Mouse (Mus musculus): ENCODE data around the gene Axin2. TPM values are rescaled to one million over a fixed set of nuclear protein-coding genes. Genes with fewer than 3 reads are reported as not detected.

Axin2 gene
- polyA plus RNA-seq, 1 experiment = not detected

DNA sequence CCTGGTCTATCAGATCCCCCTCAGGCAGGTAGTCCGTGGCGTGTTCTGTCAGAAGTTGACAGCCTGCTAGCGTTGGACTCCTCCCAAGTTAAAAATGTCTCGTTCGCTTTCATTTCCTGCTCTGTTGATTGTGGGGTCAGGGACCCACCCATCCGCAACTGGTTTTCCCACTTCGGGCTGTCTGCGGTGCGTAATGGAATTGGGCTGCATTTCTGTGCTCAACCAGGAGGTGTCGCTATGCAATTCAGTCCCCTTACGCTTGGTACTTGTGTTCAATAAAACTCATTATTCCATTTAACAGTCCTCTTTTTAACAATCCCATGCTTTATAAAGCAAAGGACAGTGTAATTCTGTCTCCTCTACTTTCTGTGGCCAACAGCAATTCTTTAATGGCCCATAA, 31.0 kb upstream of the Axin2 start:
- no peak for TF ChIP-seq POLR2A (IDR thresholded peaks at IDR 0.05; ENCODE audit: insufficient read depth, low read depth, low read length)
- no peak for TF ChIP-seq CTCF (IDR thresholded peaks at IDR 0.05; ENCODE audit: insufficient read depth, low read depth, low read length)
- no peak overlapping the region for H3K27ac ChIP-seq (ENCODE audit: insufficient read depth, low read depth, low read length)
- 72% methylated on average over 11 of the region's 11 CpGs for WGBS

DNA sequence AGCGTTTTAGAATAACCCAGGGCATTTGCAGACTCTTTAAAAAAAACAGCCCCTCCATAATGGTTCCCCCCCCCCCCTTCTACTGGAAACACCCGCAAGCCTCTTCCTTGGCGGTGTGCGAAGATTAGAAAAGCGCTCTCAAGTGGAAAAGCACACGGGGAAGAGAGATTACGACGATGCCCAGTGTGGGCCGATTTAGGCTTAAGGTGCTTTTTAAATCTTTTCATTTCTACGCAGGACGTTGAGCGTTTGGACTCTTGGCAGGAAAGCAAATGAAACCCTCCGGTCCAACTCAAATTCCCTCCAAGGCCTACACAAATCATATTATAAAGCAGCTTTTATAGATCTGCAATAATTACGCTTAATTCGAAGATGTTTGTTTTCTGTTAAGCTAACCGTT, 29.6 kb upstream of the Axin2 start:
- no peak overlapping the region for H3K27ac ChIP-seq (ENCODE audit: insufficient read depth, low read depth, low read length)
- H3K4me1 ChIP-seq (ENCODE audit: control insufficient read depth, insufficient read depth, low read length) = peaks cover 13% of the 10 kb centered on the region
- H3K4me3 ChIP-seq (ENCODE audit: insufficient read depth, low read depth, low read length) = peak overlapping the region; percentile 30; the same call in 1 of the 2 replicates
- 12% methylated on average over 16 of the region's 16 CpGs for WGBS
- TF ChIP-seq CTCF (IDR thresholded peaks at IDR 0.05; ENCODE audit: insufficient read depth, low read depth, low read length) (no peak), POLR2A (IDR thresholded peaks at IDR 0.05; ENCODE audit: insufficient read depth, low read depth, low read length) (no peak)

More for the DNA sequence above, 31.0 kb upstream of the Axin2 start:
- H3K4me3 ChIP-seq (ENCODE audit: insufficient read depth, low read depth, low read length) = no peak overlapping the region
- H3K4me1 ChIP-seq (ENCODE audit: control insufficient read depth, insufficient read depth, low read length) = peaks cover 13% of the 10 kb centered on the region

DNA sequence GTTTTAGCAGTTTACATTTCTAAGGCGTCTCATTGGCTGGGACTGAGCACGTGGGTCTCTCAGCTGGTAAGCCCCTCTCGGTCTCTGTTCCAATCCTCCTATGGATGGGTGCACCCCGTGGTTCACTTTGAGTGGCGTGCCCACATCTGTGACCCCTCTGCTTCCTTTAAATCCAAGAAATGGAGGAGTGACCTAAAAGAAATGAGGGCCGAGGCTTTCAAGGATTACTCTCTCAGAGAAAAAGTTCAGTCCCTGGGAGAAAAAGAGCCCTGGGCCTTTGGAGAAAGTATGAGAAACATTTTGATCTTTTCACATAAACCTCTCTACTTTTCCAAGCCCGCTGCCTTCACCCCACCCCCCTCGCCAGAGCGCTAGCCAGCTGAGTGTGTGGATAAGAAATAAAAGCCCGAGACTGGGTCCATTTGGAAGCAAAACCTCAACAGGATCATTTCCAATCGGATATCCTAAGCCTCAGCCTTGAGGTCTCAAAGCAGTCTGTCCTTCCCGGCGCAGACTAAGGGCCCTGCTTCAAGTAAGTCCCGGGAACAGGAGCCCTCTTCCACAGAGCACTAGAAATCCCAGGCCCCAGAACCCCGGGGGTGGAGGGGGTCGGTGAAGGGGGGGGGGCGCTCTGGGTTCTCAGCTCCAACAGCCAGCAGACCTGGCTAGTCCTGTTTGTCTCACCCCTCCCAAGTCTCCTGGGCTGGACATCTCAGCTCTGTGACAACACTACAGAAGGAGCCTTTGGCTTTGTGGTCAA, 28.9 kb upstream of the Axin2 start:
- Histone ChIP-seq H3K4me1 (ENCODE audit: control insufficient read depth, insufficient read depth, low read length) (peaks cover 13% of the 10 kb centered on the region), H3K4me3 (ENCODE audit: insufficient read depth, low read depth, low read length) (peak overlapping the region; percentile 30; the same call in 1 of the 2 replicates), H3K27ac (ENCODE audit: insufficient read depth, low read depth, low read length) (no peak overlapping the region)
- no peak for TF ChIP-seq POLR2A (IDR thresholded peaks at IDR 0.05; ENCODE audit: insufficient read depth, low read depth, low read length)
- no peak for TF ChIP-seq CTCF (IDR thresholded peaks at IDR 0.05; ENCODE audit: insufficient read depth, low read depth, low read length)
- 11% methylated on average over 17 of the region's 17 CpGs for WGBS

DNA sequence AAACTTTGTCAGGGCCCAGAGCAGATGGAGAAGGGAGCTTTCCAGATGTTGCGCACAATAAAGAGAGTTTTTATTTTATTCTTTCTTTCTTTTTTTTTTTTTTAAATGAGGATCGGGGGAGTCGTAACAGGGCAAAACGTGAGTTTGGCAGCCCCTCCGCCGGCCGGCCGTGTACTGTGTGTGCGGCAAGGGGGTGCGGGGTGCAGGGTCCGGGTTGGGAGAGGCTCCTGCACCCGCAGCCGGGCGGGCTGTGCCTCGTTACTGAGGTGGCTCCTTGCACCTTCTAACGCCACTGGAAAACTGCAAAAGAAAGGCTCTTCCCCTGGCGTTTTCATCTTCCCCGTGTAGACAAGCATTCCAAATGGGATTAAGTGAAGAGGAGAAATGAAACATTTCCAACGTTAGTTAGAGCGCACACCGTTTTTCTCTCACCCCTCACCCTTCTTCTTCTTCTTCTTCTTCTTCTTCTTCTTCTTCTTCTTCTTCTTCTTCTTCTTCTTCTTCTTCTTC, 28.2 kb upstream of the Axin2 start:
- H3K4me3 ChIP-seq (ENCODE audit: insufficient read depth, low read depth, low read length) = no peak overlapping the region
- H3K4me1 ChIP-seq (ENCODE audit: control insufficient read depth, insufficient read depth, low read length) = peaks cover 13% of the 10 kb centered on the region
- TF ChIP-seq POLR2A (IDR thresholded peaks at IDR 0.05; ENCODE audit: insufficient read depth, low read depth, low read length) (no peak), CTCF (IDR thresholded peaks at IDR 0.05; ENCODE audit: insufficient read depth, low read depth, low read length) (no peak)
- H3K27ac ChIP-seq (ENCODE audit: insufficient read depth, low read depth, low read length) = no peak overlapping the region
- 19% methylated on average over 21 of the region's 21 CpGs for WGBS

DNA sequence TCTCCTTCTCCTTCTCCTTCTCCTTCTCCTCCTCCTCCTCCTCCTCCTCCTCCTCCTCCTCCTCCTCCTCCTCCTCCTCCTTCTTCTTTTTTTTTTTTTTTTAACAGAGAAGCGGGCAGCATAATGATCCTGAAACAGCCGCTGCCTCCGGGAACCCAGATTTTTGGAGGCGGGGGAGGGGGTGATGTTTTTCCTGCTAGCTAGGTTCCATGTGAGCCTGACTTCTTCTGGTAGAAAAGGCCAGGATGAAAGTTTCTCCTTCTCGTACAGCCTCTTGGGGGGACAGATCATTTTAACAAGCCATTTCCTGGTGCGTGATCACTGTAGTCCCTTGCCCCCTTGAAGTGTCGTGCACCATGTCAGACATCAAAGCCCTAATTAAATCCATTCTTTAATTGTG, 27.7 kb upstream of the Axin2 start:
- TF ChIP-seq POLR2A (IDR thresholded peaks at IDR 0.05; ENCODE audit: insufficient read depth, low read depth, low read length) (no peak), CTCF (IDR thresholded peaks at IDR 0.05; ENCODE audit: insufficient read depth, low read depth, low read length) (no peak)
- Histone ChIP-seq H3K27ac (ENCODE audit: insufficient read depth, low read depth, low read length) (no peak overlapping the region), H3K4me1 (ENCODE audit: control insufficient read depth, insufficient read depth, low read length) (peaks cover 13% of the 10 kb centered on the region), H3K4me3 (ENCODE audit: insufficient read depth, low read depth, low read length) (no peak overlapping the region)
- WGBS = 40% methylated on average over 7 of the region's 7 CpGs

DNA sequence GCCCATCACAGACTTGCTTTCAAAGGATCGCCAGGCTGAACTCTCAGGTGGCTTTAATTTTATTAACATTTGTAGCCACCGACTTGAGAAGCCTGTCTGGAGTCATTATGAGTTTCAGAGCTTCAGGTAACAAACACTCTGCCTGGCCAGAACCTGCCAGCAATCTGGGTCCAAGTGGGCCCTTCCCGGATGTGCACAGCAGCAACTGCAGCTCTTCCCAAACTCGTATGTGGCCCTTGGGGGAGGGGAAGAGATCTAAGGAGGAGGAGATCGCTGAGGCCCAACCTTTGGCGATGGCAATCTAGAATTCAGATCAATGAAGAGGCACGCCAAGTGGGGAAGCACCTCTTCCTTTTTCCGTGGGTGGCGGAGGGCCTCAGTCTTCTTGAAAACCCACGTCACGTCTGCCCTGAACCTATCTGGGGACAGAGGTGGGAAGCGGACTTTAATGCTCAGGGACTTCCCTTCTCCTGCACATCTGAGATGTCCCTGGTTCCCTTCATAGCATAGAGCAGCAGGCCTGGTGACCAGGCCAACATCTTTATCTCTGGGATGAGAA, 26.8 kb upstream of the Axin2 start:
- H3K4me1 ChIP-seq (ENCODE audit: control insufficient read depth, insufficient read depth, low read length) = peaks cover 13% of the 10 kb centered on the region
- no peak overlapping the region for H3K4me3 ChIP-seq (ENCODE audit: insufficient read depth, low read depth, low read length)
- WGBS = 89% methylated on average over 12 of the region's 12 CpGs
- TF ChIP-seq CTCF (IDR thresholded peaks at IDR 0.05; ENCODE audit: insufficient read depth, low read depth, low read length) (no peak), POLR2A (IDR thresholded peaks at IDR 0.05; ENCODE audit: insufficient read depth, low read depth, low read length) (no peak)
- no peak overlapping the region for H3K27ac ChIP-seq (ENCODE audit: insufficient read depth, low read depth, low read length)

DNA sequence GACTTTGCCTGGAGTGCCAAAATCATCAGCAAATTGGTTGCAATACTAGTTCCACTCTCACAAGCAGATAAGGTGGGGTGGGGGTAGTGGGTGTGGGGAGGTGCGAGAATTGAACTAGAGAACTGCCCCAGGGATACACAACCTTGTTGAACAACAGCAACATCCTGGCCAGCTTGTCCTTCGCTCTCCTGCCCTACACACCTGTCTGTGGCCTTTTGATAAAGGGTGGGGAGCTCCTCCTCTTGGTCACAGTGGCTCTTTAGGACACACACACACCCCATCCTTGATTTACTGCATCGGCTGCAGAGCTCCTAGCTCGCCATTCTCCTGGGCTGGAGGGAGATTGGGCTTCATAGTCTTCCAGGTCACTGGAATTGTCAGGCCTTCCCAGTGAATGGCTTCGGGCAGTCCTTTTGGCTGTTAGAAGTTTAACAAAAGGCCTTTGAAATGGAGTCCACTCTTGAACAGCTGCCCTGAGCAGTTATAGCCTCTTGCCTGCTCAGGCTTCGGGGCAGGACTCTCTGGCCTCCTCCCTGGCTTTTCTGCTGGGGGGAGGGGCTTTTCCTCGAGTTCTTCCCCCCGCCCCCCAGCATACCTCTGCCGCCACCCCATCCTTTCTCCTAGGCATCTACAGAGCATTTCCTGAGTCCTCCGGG, 26.2 kb upstream of the Axin2 start:
- 74% methylated on average over 10 of the region's 10 CpGs for WGBS
- no peak for TF ChIP-seq POLR2A (IDR thresholded peaks at IDR 0.05; ENCODE audit: insufficient read depth, low read depth, low read length)
- TF ChIP-seq CTCF (IDR thresholded peaks at IDR 0.05; ENCODE audit: insufficient read depth, low read depth, low read length) = no peak
- H3K4me3 ChIP-seq (ENCODE audit: insufficient read depth, low read depth, low read length) = no peak overlapping the region
- peaks cover 13% of the 10 kb centered on the region for H3K4me1 ChIP-seq (ENCODE audit: control insufficient read depth, insufficient read depth, low read length)
- H3K27ac ChIP-seq (ENCODE audit: insufficient read depth, low read depth, low read length) = no peak overlapping the region

DNA sequence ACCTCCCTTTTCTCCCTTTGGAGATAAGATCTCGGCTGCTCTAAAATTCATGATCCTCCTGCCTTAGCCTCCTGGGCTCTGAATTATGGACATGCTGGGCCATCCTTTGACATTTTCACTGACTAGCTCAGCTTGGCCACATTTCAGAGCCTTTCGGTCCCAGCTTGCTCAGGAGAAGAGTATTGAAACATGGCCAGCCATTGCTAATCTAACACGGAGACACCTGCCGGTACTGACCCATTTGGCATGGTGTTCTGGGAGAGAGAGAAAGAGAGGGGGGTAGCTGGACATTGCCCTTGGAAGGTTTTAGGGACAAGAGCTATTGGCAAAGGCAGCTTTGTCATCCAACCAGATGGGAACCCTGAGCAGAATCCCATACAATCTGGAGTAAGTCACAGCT, 23.1 kb upstream of the Axin2 start:
- WGBS = 69% methylated on average over 4 of the region's 4 CpGs
- TF ChIP-seq CTCF (IDR thresholded peaks at IDR 0.05; ENCODE audit: insufficient read depth, low read depth, low read length) = no peak
- no peak for TF ChIP-seq POLR2A (IDR thresholded peaks at IDR 0.05; ENCODE audit: insufficient read depth, low read depth, low read length)
- Histone ChIP-seq H3K4me1 (ENCODE audit: control insufficient read depth, insufficient read depth, low read length) (peaks cover 8% of the 10 kb centered on the region), H3K27ac (ENCODE audit: insufficient read depth, low read depth, low read length) (no peak overlapping the region), H3K4me3 (ENCODE audit: insufficient read depth, low read depth, low read length) (no peak overlapping the region)

DNA sequence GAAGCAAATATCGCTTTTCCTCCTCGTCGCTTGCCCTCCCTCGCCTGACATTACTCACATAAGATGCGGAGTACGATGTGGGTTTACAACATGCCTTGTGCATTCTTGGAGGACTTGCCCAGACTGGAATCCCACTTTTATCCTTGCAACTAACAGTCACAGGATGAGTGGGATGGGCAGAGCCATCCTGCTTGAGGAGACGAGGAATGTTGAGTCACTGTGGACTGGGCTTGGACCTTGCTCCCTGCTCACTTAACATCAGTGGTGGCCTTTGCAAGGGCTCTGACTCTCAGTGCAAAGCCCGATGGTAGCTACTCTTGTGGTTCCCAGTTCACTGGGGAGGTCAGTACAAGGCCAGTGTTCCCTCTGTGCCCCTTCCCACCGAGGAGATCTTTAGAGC, 22.1 kb upstream of the Axin2 start:
- TF ChIP-seq CTCF (IDR thresholded peaks at IDR 0.05; ENCODE audit: insufficient read depth, low read depth, low read length) (no peak), POLR2A (IDR thresholded peaks at IDR 0.05; ENCODE audit: insufficient read depth, low read depth, low read length) (no peak)
- Histone ChIP-seq H3K4me3 (ENCODE audit: insufficient read depth, low read depth, low read length) (no peak overlapping the region), H3K27ac (ENCODE audit: insufficient read depth, low read depth, low read length) (no peak overlapping the region), H3K4me1 (ENCODE audit: control insufficient read depth, insufficient read depth, low read length) (peaks cover 8% of the 10 kb centered on the region; the same call in 1 of the 2 replicates)
- 87% methylated on average over 9 of the region's 9 CpGs for WGBS

All from olfactory bulb, adult 2 months (tissue).